Mouse (Mus musculus): ENCODE data around the gene Pappa2.

GRCm38 (mm10) chr1:158837151-158837550, 143.1 kb downstream of the Pappa2 start:
- no peak for TF ChIP-seq CTCF (IDR thresholded peaks at IDR 0.05; ENCODE audit: low read depth, low read length)
- no peak for TF ChIP-seq POLR2A (IDR thresholded peaks at IDR 0.05; ENCODE audit: extremely low read depth, insufficient read depth, low read length)
